Mouse (Mus musculus) testis, postnatal 14 days (tissue): Measurements from ENCODE around the gene Cnot4.
"Not testable (repeated sequence)": the region's sequence is repeated elsewhere in the genome, so short reads cannot be mapped to it uniquely, and the experiment has no call there.

Source experiments
- DNase-seq: peaks from one replicate; pipeline ENCODE4 v3.0.0; 2021; ENCODE audit warnings: low spot score

The Cnot4 gene

GRCm38 (mm10) chr6:35133579-35134488, at the start of gene Cnot4:
Gene Cnot4, minus strand, starts transcription at chr6:35133724.
- DNase-seq = peak; percentile 99

GRCm38 (mm10) chr6:35179299-35179698, 45.8 kb upstream of the Cnot4 start:
- not testable (repeated sequence) for DNase-seq

- peak; percentile 82 for DNase-seq
Measured at GRCm38 (mm10) chr6:35177650-35178272, 44.2 kb upstream of the Cnot4 start.

- DNase-seq = peak; percentile 91
Measured at GRCm38 (mm10) chr6:35176979-35177649, 43.6 kb upstream of the Cnot4 start, which contains the start of gene Nup205. Gene Nup205, plus strand, starts transcription at chr6:35177421.

GRCm38 (mm10) chr6:35173181-35173580, 39.7 kb upstream of the Cnot4 start:
- no peak for DNase-seq

GRCm38 (mm10) chr6:35172028-35172427, 38.5 kb upstream of the Cnot4 start:
- not testable (repeated sequence) for DNase-seq

GRCm38 (mm10) chr6:35169250-35169649, 35.7 kb upstream of the Cnot4 start:
- no peak for DNase-seq

GRCm38 (mm10) chr6:35154540-35154939, 21.0 kb upstream of the Cnot4 start:
- DNase-seq = no peak

- no peak for DNase-seq
Measured at GRCm38 (mm10) chr6:35147726-35148422, 14.3 kb upstream of the Cnot4 start.

- no peak for DNase-seq
Measured at GRCm38 (mm10) chr6:35145569-35145968, 12.0 kb upstream of the Cnot4 start.

- no peak for DNase-seq
Measured at GRCm38 (mm10) chr6:35140351-35140750, 6.8 kb upstream of the Cnot4 start.

GRCm38 (mm10) chr6:35134844-35135243, 1.3 kb upstream of the Cnot4 start:
- DNase-seq = no peak

- DNase-seq = no peak
Measured at GRCm38 (mm10) chr6:35133246-35133578, 312 bp downstream of the Cnot4 start.

- no peak for DNase-seq
Measured at GRCm38 (mm10) chr6:35132806-35133205, 718 bp downstream of the Cnot4 start.

- no peak for DNase-seq
Measured at GRCm38 (mm10) chr6:35122488-35122887, 11.0 kb downstream of the Cnot4 start.

- DNase-seq = no peak
Measured at GRCm38 (mm10) chr6:35121925-35122324, 11.6 kb downstream of the Cnot4 start.

GRCm38 (mm10) chr6:35102457-35102856, 31.1 kb downstream of the Cnot4 start:
- DNase-seq = no peak

GRCm38 (mm10) chr6:35084927-35085326, 48.6 kb downstream of the Cnot4 start:
- DNase-seq = no peak

GRCm38 (mm10) chr6:35075148-35075547, 58.4 kb downstream of the Cnot4 start:
- DNase-seq = no peak

- no peak for DNase-seq
Measured at GRCm38 (mm10) chr6:35071261-35071660, 62.3 kb downstream of the Cnot4 start.

GRCm38 (mm10) chr6:35062446-35062845, 71.1 kb downstream of the Cnot4 start:
- no peak for DNase-seq

- no peak for DNase-seq
Measured at GRCm38 (mm10) chr6:35043127-35043526, 90.4 kb downstream of the Cnot4 start.
